Comparison of ENCODE assay signal across 10 mouse cellular contexts in genomic region chr1:138847146-138847545, GRCm38 (mm10). TPM values are rescaled to one million over a fixed set of nuclear protein-coding genes. Genes with fewer than 3 reads are reported as not detected.
DNase-seq lines count a peak whose midpoint lies in the region; ATAC-seq lines count a peak whose summit lies in the region.
"Had no signal": no experiment of that assay in that cellular context is flagged by ENCODE, and none has a peak within 500 bp of the region (broad histone marks: within the 10 kb centered on the region; RNA-seq: fewer than 3 reads in every experiment).

No protein-coding gene starts in this region.

- no peaks in the 10 kb centered on the region for H3K9me3 ChIP-seq in liver, embryonic 15.5 days (replicated peaks)

- peaks cover 90% of the 10 kb centered on the region for H3K27me3 ChIP-seq in liver, embryonic 15.5 days

- H3K9ac ChIP-seq in liver, embryonic 15.5 days: no peak overlapping the region

- no peak overlapping the region for H3K27ac ChIP-seq in liver, embryonic 15.5 days (replicated peaks)

- no peak for ATAC-seq in liver, embryonic 15.5 days (ENCODE audit: insufficient read depth)

- H3K4me1 ChIP-seq in liver, embryonic 15.5 days (replicated peaks): peaks cover 17% of the 10 kb centered on the region

- intact Hi-C loops in left cerebral cortex, postnatal 14 days (cut with DNase I): loop anchor here (10.0 kb wide), 1 partner anchor 342 kb away; no protein-coding TSS in a partner anchor

- WGBS in liver, embryonic 15.5 days (ENCODE audit: insufficient replicate concordance): 1% methylated on average over 21 of the region's 21 CpGs

- peak; percentile 53 for DNase-seq in embryo, embryonic 10.5 days (ENCODE audit: low spot score)
- no peak for DNase-seq in embryo, embryonic 11 days
- DNase-seq in thymus, postnatal 4 days: peak; percentile 27
- no peak for DNase-seq in thymus, postnatal 0 days (ENCODE audit: low spot score)
- no peak for DNase-seq in spleen, postnatal 36 days (ENCODE audit: low spot score in 2 of 2)
- no peak for DNase-seq in left cerebral cortex, postnatal 14 days (ENCODE audit: low spot score in 2 of 2)
- no peak for DNase-seq in right cerebral cortex, postnatal 10 days (ENCODE audit: low spot score in 2 of 2)
- DNase-seq: adrenal gland, postnatal 10 days had no signal

- H3K4me3 ChIP-seq in liver, embryonic 15.5 days (replicated peaks): no peak overlapping the region
- H3K4me3 ChIP-seq: erythroblast, embryonic 14.5 days had no signal

- no peaks in the 10 kb centered on the region for H3K36me3 ChIP-seq in liver, embryonic 15.5 days (replicated peaks)

- H3K4me2 ChIP-seq in liver, embryonic 15.5 days: peak overlapping the region; percentile 20

RNA-seq across cellular contexts. Expression of gene Lhx9, which starts 1.2 kb away (rescaled TPM):
- polyA plus RNA-seq in thymus, postnatal 0 days (2015; fragmentation: Nextera tagmentation; extraction: Ambion mirVana): not detected in 2 replicates
- polyA plus RNA-seq in liver, embryonic 15.5 days (2015; fragmentation: Nextera tagmentation; extraction: Ambion mirVana): 0.02 and 0.03 TPM in 2 replicates
- total RNA-seq in left cerebral cortex, postnatal 14 days (2021): 1 to 10 TPM in 1 of 2 experiments, under 1 TPM in 1; 0.33 to 1.6 TPM
- polyA plus RNA-seq: erythroblast, embryonic 14.5 days had no signal

RNA-seq across cellular contexts. Expression of gene 2310009B15Rik, which starts 9.5 kb away (rescaled TPM):
- polyA plus RNA-seq in thymus, postnatal 0 days (2015; fragmentation: Nextera tagmentation; extraction: Ambion mirVana): 57.3 and 59.5 TPM in 2 replicates
- polyA plus RNA-seq in liver, embryonic 15.5 days (2015; fragmentation: Nextera tagmentation; extraction: Ambion mirVana): 9.6 and 10.9 TPM in 2 replicates
- total RNA-seq in left cerebral cortex, postnatal 14 days (2021): 10 to 100 TPM; 13.7 to 14.2 TPM

Comparison
In these comparisons a context has a peak if more than half of its experiments do, and no peak if none do; other contexts are left out.
1. DNase-seq: peak in embryo, embryonic 10.5 days (single experiment) and thymus, postnatal 4 days (single experiment); none in embryo, embryonic 11 days (single experiment), thymus, postnatal 0 days (single experiment), spleen, postnatal 36 days (0 of 2), left cerebral cortex, postnatal 14 days (0 of 2) and right cerebral cortex, postnatal 10 days (0 of 2).